Mouse (Mus musculus) stomach, postnatal 0 days (tissue): ENCODE measurements at regions not wholly inside any gene's neighbourhood (a gene's known extent, or its start where the extent isn't known, plus 50 kb on each side); places are given as distances from the start of the nearest gene placed in this dataset.

ENCODE experiments used
- ATAC-seq: fragments of 200-750 bp; cut with Nextera tagmentation; 2 replicates; pipeline ENCODE4 v1.8.0; 2017; ENCODE audit not compliant: low FRiP score, low TSS enrichment
- DNase-seq: peaks from one replicate; pipeline ENCODE4 v3.0.0-alpha.2; 2016; ENCODE audit warnings: low spot score
- H3K27ac ChIP-seq: fragments of 300-500 bp; sonication (generic); replicated peaks from 2 replicates; pipeline ENCODE4 v1.5.1; 2014; ENCODE audit warnings: mild to moderate bottlenecking, control low read depth
- H3K27me3 ChIP-seq: fragments of 300-500 bp; sonication (generic); 2 replicates; pipeline ENCODE4 v1.6.1; 2014; ENCODE audit warnings: low read length; ENCODE audit not compliant: control insufficient read depth, insufficient read depth
- H3K36me3 ChIP-seq: fragments of 300-500 bp; sonication (generic); 2 replicates; pipeline ENCODE4 v1.6.1; 2014; ENCODE audit warnings: low read length, mixed read lengths; ENCODE audit not compliant: control insufficient read depth, insufficient read depth
- H3K4me1 ChIP-seq: fragments of 300-500 bp; sonication (generic); replicated peaks from 2 replicates; pipeline ENCODE4 v1.6.1; 2014; ENCODE audit warnings: antibody characterized with exemption; ENCODE audit not compliant: control insufficient read depth, insufficient read depth
- H3K4me2 ChIP-seq: fragments of 300-500 bp; sonication (generic); replicated peaks from 2 replicates; pipeline ENCODE4 v1.6.1; 2014; ENCODE audit warnings: low read depth, mild to moderate bottlenecking, control low read depth, moderate library complexity
- H3K4me3 ChIP-seq: fragments of 300-500 bp; sonication (generic); 2 replicates; pipeline ENCODE4 v1.5.1; 2014; ENCODE audit warnings: low read depth, low read length, control low read depth
- H3K9ac ChIP-seq: fragments of 300-500 bp; sonication (generic); 2 replicates; pipeline ENCODE4 v1.6.1; 2014; ENCODE audit warnings: mild to moderate bottlenecking, low read length, control low read depth, mixed read lengths
- H3K9me3 ChIP-seq: fragments of 300-500 bp; sonication (generic); 2 replicates; pipeline ENCODE4 v1.6.1; 2016; ENCODE audit warnings: low read length; ENCODE audit not compliant: control insufficient read depth
- CTCF ChIP-seq: IDR thresholded peaks from 2 replicates; pipeline ENCODE4 v1.5.1; 2016; ENCODE audit warnings: antibody characterized with exemption, low read depth, mild to moderate bottlenecking, moderate library complexity
- EP300 ChIP-seq: optimal IDR thresholded peaks from 2 replicates; pipeline ENCODE3; 2016; ENCODE audit warnings: antibody characterized with exemption
- WGBS: fragments of 180-500 bp; shearing (Covaris S2); extraction: QIAGEN DNeasy Blood & Tissue Kit; methylation state at CpG from one replicate; pipeline ENCODE4 v1.1.7; 2014; 5-methylcytosine and 5-hydroxymethylcytosine counted together

DNA sequence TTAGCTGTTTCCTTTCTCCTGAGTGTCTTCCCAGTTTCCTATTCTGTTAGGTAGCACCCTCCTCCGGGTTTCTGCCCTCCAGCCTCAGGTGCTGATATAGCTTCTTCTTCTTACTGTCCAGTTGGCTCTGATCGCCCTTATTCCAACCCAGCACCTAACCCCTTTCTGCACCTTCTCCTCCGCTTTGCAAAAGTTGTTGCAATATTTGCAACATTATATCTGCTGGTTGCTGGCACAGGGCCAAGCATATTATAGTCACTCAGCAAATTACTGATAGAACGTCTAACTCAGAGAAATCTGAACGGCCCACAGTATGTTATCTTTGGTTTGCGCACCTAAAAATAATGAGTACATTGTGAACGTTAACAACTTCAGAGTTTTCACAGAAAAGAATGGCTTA, 183.6 kb upstream of the Rpl34 start:
- Histone ChIP-seq H3K9ac (no peak overlapping the region), H3K27me3 (no peaks in the 10 kb centered on the region), H3K27ac (no peak overlapping the region), H3K4me2 (no peak overlapping the region), H3K4me3 (no peak overlapping the region), H3K4me1 (no peaks in the 10 kb centered on the region), H3K36me3 (no peaks in the 10 kb centered on the region), H3K9me3 (no peaks in the 10 kb centered on the region)
- ATAC-seq (no peak), DNase-seq (no peak)
- TF ChIP-seq EP300 (no peak), CTCF (no peak)
- 48% methylated on average over 7 of the region's 7 CpGs for WGBS

DNA sequence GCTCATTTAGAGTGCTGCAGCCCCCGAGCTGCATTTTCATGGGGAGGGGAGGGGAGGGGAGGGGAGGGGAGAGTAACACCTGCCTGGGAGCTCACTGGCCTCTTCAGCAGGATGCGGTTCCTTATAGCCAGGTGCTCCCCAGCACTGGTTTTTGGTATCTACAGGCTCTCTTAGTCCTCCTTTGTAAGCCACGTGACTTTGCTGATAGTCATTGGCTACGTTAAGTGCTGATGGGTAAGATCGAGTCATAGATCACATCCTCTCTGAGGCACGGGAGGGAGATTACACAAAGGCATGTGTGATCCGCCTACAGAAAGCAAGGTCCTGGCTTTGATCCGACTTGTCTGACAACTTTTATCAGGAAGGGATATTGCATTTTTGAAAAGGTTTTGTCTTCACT, 174.9 kb upstream of the Rpl34 start:
- WGBS, result 30% methylated on average over 7 of the region's 8 CpGs
- H3K36me3 ChIP-seq, result no peaks in the 10 kb centered on the region
- no peak overlapping the region for H3K4me2 ChIP-seq
- no peak for TF ChIP-seq EP300
- no peak for TF ChIP-seq CTCF
- DNase-seq (no peak), ATAC-seq (no peak)
- H3K27ac ChIP-seq, result no peak overlapping the region
- H3K27me3 ChIP-seq, result no peaks in the 10 kb centered on the region; the same call in 1 of the 2 replicates
- H3K9ac ChIP-seq, result no peak overlapping the region
- no peak overlapping the region for H3K4me3 ChIP-seq
- no peaks in the 10 kb centered on the region for H3K9me3 ChIP-seq
- H3K4me1 ChIP-seq, result no peaks in the 10 kb centered on the region

DNA sequence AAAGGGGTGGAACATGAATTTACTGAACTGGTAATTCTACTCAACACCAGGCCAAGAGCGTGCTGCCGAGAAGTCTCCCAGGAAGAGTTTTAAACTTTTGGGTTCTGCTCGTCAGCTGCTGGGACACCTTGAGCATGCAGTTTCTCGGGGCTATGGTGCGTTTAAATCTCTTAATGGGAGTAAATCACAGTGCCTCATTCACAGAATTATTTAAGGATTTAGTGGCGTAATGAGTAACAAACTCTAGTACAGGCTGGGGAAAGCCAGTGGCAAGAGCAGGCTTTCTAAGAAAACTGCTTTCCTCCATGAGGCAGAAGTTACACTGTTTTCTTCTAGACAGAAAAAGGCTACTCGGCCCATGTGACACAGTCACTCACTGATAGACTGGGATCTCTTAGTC, 173.1 kb upstream of the Rpl34 start:
- 74% methylated on average over 7 of the region's 7 CpGs for WGBS
- ATAC-seq, result no peak
- TF ChIP-seq CTCF, result no peak
- H3K4me3 ChIP-seq, result no peak overlapping the region
- no peaks in the 10 kb centered on the region for H3K4me1 ChIP-seq
- H3K4me2 ChIP-seq, result no peak overlapping the region
- no peak overlapping the region for H3K9ac ChIP-seq
- no peak for DNase-seq
- H3K9me3 ChIP-seq, result no peaks in the 10 kb centered on the region
- no peaks in the 10 kb centered on the region for H3K36me3 ChIP-seq
- H3K27ac ChIP-seq, result no peak overlapping the region
- H3K27me3 ChIP-seq, result no peaks in the 10 kb centered on the region; the same call in 1 of the 2 replicates

GRCm38 (mm10) chr3:130902376-130902775, 172.2 kb upstream of the Rpl34 start:
- no peak overlapping the region for H3K4me3 ChIP-seq
- ATAC-seq, result no peak
- H3K4me2 ChIP-seq, result no peak overlapping the region
- no peak overlapping the region for H3K9ac ChIP-seq
- H3K4me1 ChIP-seq, result no peaks in the 10 kb centered on the region
- no peaks in the 10 kb centered on the region for H3K36me3 ChIP-seq
- no peaks in the 10 kb centered on the region for H3K9me3 ChIP-seq
- DNase-seq, result no peak
- no peak overlapping the region for H3K27ac ChIP-seq
- TF ChIP-seq EP300 (no peak), CTCF (no peak)
- 78% methylated on average over 7 of the region's 7 CpGs for WGBS
- H3K27me3 ChIP-seq, result no peaks in the 10 kb centered on the region; the same call in 1 of the 2 replicates

DNA sequence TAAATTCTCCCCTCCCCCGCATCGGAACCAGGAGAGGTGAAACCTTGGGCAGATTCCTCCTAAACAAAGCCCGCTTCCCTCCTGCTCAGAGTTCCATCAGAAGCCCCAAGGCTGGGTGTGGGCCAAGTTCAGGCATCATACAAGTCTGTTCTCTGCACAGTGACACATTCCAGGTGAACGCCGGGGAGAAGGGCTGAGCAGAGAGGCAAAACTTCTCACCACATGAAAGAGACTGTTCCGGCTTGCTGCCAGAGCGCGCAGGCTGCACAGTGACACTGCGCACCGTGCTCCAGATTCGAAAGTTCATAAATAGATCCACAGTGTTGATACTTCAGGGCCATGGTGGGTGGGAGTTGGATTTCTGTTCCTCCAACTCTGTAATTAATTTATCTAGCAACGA, 171.1 kb upstream of the Rpl34 start:
- TF ChIP-seq EP300 (no peak), CTCF (no peak)
- ATAC-seq (no peak), DNase-seq (no peak)
- Histone ChIP-seq H3K27me3 (no peaks in the 10 kb centered on the region; the same call in 1 of the 2 replicates), H3K36me3 (no peaks in the 10 kb centered on the region), H3K4me2 (no peak overlapping the region), H3K27ac (no peak overlapping the region), H3K4me1 (no peaks in the 10 kb centered on the region), H3K9ac (no peak overlapping the region), H3K9me3 (no peaks in the 10 kb centered on the region), H3K4me3 (no peak overlapping the region)
- 65% methylated on average over 12 of the region's 12 CpGs for WGBS

DNA sequence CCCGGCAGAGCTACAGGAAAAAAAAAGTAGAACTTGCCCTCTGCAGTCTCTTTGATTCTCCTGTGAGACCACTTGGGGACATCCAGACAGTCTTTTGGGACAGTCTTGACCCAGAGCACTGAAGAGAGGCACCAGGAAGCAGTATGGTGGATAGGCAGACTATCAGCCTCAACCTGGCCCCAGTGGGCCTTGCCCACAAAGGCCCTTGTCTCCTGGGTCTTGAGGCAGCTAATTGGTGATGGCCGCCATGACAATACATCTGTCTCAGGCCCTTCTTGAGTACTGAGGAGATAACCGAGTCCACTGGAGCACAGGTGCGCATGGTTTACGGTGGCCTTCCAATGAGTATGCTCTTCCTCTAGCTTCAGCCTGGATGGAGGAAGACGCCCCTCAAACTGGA, 170.6 kb upstream of the Rpl34 start:
- no peak for TF ChIP-seq EP300
- no peak for TF ChIP-seq CTCF
- Histone ChIP-seq H3K36me3 (no peaks in the 10 kb centered on the region), H3K27me3 (no peaks in the 10 kb centered on the region; the same call in 1 of the 2 replicates), H3K27ac (no peak overlapping the region), H3K9me3 (no peaks in the 10 kb centered on the region), H3K4me2 (no peak overlapping the region), H3K4me3 (no peak overlapping the region), H3K9ac (no peak overlapping the region), H3K4me1 (no peaks in the 10 kb centered on the region)
- WGBS, result 89% methylated on average over 6 of the region's 6 CpGs
- DNase-seq (no peak), ATAC-seq (no peak)
